In genomic region chr8:127230233-127230595, GRCm38 (mm10) we compare ENCODE assay signal across 18 mouse cellular contexts.
DNase-seq lines count a peak whose midpoint lies in the region; ATAC-seq and TF ChIP-seq lines count a peak whose summit lies in the region.
"Had no signal": no experiment of that assay in that cellular context is flagged by ENCODE, and none has a peak within 500 bp of the region (broad histone marks: within the 10 kb centered on the region; RNA-seq: fewer than 3 reads in every experiment).

No protein-coding gene starts in this region.

- 71% methylated on average over 8 of the region's 8 CpGs for WGBS in hindbrain, embryonic 11.5 days
- 80% methylated on average over 8 of the region's 8 CpGs for WGBS in hindbrain, embryonic 10.5 days
- 62% methylated on average over 8 of the region's 8 CpGs for WGBS in liver, embryonic 16.5 days (ENCODE audit: insufficient replicate concordance)
- 62% methylated on average over 8 of the region's 8 CpGs for WGBS in liver, postnatal 0 days (ENCODE audit: insufficient replicate concordance)
- 38% methylated on average over 8 of the region's 8 CpGs for WGBS in hindbrain, embryonic 15.5 days
- 46% methylated on average over 8 of the region's 8 CpGs for WGBS in midbrain, postnatal 0 days

- DNase-seq in hindbrain, embryonic 11.5 days (ENCODE audit: low spot score), result peak; percentile 22
- no peak for DNase-seq in hindbrain, embryonic 10.5 days (ENCODE audit: low spot score)
- DNase-seq in liver, postnatal 0 days, result no peak
- DNase-seq in midbrain, postnatal 0 days (ENCODE audit: low spot score), result peak; percentile 37
- no peak for DNase-seq in frontal cortex, postnatal 36 days (ENCODE audit: low spot score in 2 of 2)
- no peak for DNase-seq in natural killer cell, adult 2 months (ENCODE audit: low spot score in 2 of 2)
- DNase-seq: B cell, adult 2 months; cerebellum, adult 2 months; cerebellum, postnatal 36 days; gastrocnemius, postnatal 36 days; kidney, adult 18-20 months; lung, postnatal 10 days; right cerebral cortex, postnatal 25 days had no signal

- H3K27ac ChIP-seq in hindbrain, embryonic 11.5 days (ENCODE audit: low read depth, low read length), result no peak overlapping the region
- no peak overlapping the region for H3K27ac ChIP-seq in hindbrain, embryonic 10.5 days
- H3K27ac ChIP-seq in liver, embryonic 16.5 days (ENCODE audit: low read length), result no peak overlapping the region
- no peak overlapping the region for H3K27ac ChIP-seq in liver, postnatal 0 days (ENCODE audit: low read depth)
- peak overlapping the region; percentile 27 for H3K27ac ChIP-seq in hindbrain, embryonic 15.5 days (replicated peaks)
- no peak overlapping the region for H3K27ac ChIP-seq in midbrain, postnatal 0 days (ENCODE audit: low read depth, low read length)
- H3K27ac ChIP-seq: limb, embryonic 13.5 days; liver, embryonic 15.5 days had no signal

- H3K4me1 ChIP-seq in hindbrain, embryonic 11.5 days (replicated peaks; ENCODE audit: control insufficient read depth, insufficient read depth, low read length), result no peaks in the 10 kb centered on the region
- peaks cover 16% of the 10 kb centered on the region for H3K4me1 ChIP-seq in hindbrain, embryonic 10.5 days (replicated peaks)
- no peaks in the 10 kb centered on the region for H3K4me1 ChIP-seq in liver, embryonic 16.5 days (ENCODE audit: control insufficient read depth, low read depth, low read length)
- H3K4me1 ChIP-seq in liver, postnatal 0 days (ENCODE audit: insufficient read depth), result peaks cover 3% of the 10 kb centered on the region; the same call in 1 of the 2 replicates
- H3K4me1 ChIP-seq in hindbrain, embryonic 15.5 days (replicated peaks), result peaks cover 31% of the 10 kb centered on the region
- H3K4me1 ChIP-seq in midbrain, postnatal 0 days (ENCODE audit: insufficient read depth, low read length), result peaks cover 6% of the 10 kb centered on the region; the same call in 1 of the 2 replicates

- H3K4me2 ChIP-seq in hindbrain, embryonic 11.5 days (replicated peaks; ENCODE audit: low read depth, low read length), result no peak overlapping the region
- H3K4me2 ChIP-seq in liver, embryonic 16.5 days (ENCODE audit: low read depth, low read length), result peak overlapping the region; percentile 18; the same call in 1 of the 2 replicates
- no peak overlapping the region for H3K4me2 ChIP-seq in liver, postnatal 0 days (ENCODE audit: low read depth, low read length)
- H3K4me2 ChIP-seq in hindbrain, embryonic 15.5 days, result no peak overlapping the region; the same call in 1 of the 2 replicates
- H3K4me2 ChIP-seq in midbrain, postnatal 0 days (ENCODE audit: low read depth, low read length, poor library complexity, severe bottlenecking), result no peak overlapping the region
- H3K4me2 ChIP-seq: limb, embryonic 13.5 days; liver, embryonic 15.5 days had no signal

- no peaks in the 10 kb centered on the region for H3K36me3 ChIP-seq in hindbrain, embryonic 11.5 days (ENCODE audit: control insufficient read depth, insufficient read depth, low read length)
- no peaks in the 10 kb centered on the region for H3K36me3 ChIP-seq in hindbrain, embryonic 10.5 days
- H3K36me3 ChIP-seq in liver, embryonic 16.5 days (ENCODE audit: control insufficient read depth, insufficient read depth), result no peaks in the 10 kb centered on the region
- no peaks in the 10 kb centered on the region for H3K36me3 ChIP-seq in liver, postnatal 0 days (replicated peaks; ENCODE audit: insufficient read depth, low read length)
- no peaks in the 10 kb centered on the region for H3K36me3 ChIP-seq in hindbrain, embryonic 15.5 days
- H3K36me3 ChIP-seq in midbrain, postnatal 0 days (ENCODE audit: insufficient read depth, low read length), result no peaks in the 10 kb centered on the region
- H3K36me3 ChIP-seq: limb, embryonic 13.5 days; liver, embryonic 15.5 days had no signal

- no peak for TF ChIP-seq EP300 in liver, postnatal 0 days (IDR thresholded peaks at IDR 0.05; ENCODE audit: low read depth)

- no peak overlapping the region for H3K4me3 ChIP-seq in hindbrain, embryonic 11.5 days (ENCODE audit: low read depth, low read length)
- no peak overlapping the region for H3K4me3 ChIP-seq in hindbrain, embryonic 10.5 days
- H3K4me3 ChIP-seq in liver, embryonic 16.5 days (ENCODE audit: low read depth, low read length), result no peak overlapping the region
- no peak overlapping the region for H3K4me3 ChIP-seq in liver, postnatal 0 days (ENCODE audit: low read depth, low read length)
- no peak overlapping the region for H3K4me3 ChIP-seq in hindbrain, embryonic 15.5 days
- H3K4me3 ChIP-seq in midbrain, postnatal 0 days (ENCODE audit: low read depth, low read length), result no peak overlapping the region
- H3K4me3 ChIP-seq: forebrain, embryonic 10.5 days; limb, embryonic 13.5 days; liver, embryonic 15.5 days had no signal

- H3K9me3 ChIP-seq in hindbrain, embryonic 11.5 days (ENCODE audit: control insufficient read depth, low read length), result no peaks in the 10 kb centered on the region
- H3K9me3 ChIP-seq in hindbrain, embryonic 10.5 days, result no peaks in the 10 kb centered on the region
- H3K9me3 ChIP-seq in liver, embryonic 16.5 days (replicated peaks; ENCODE audit: control insufficient read depth, low read length), result no peaks in the 10 kb centered on the region
- no peaks in the 10 kb centered on the region for H3K9me3 ChIP-seq in liver, postnatal 0 days (ENCODE audit: low read length)
- H3K9me3 ChIP-seq in hindbrain, embryonic 15.5 days, result no peaks in the 10 kb centered on the region
- H3K9me3 ChIP-seq in midbrain, postnatal 0 days (ENCODE audit: low read length), result no peaks in the 10 kb centered on the region
- H3K9me3 ChIP-seq: forebrain, embryonic 10.5 days; limb, embryonic 13.5 days; liver, embryonic 15.5 days had no signal

- H3K9ac ChIP-seq in hindbrain, embryonic 11.5 days (ENCODE audit: low read depth, low read length), result no peak overlapping the region
- H3K9ac ChIP-seq in liver, embryonic 16.5 days (ENCODE audit: low read depth, low read length), result no peak overlapping the region
- no peak overlapping the region for H3K9ac ChIP-seq in liver, postnatal 0 days (replicated peaks)
- no peak overlapping the region for H3K9ac ChIP-seq in hindbrain, embryonic 15.5 days
- H3K9ac ChIP-seq in midbrain, postnatal 0 days (replicated peaks; ENCODE audit: low read length, poor library complexity, severe bottlenecking), result no peak overlapping the region
- H3K9ac ChIP-seq: limb, embryonic 13.5 days; liver, embryonic 15.5 days had no signal

- no peak for TF ChIP-seq CTCF in liver, postnatal 0 days (IDR thresholded peaks at IDR 0.05; ENCODE audit: low read depth)
- no peak for TF ChIP-seq CTCF in midbrain, postnatal 0 days (IDR thresholded peaks at IDR 0.05)

- no peaks in the 10 kb centered on the region for H3K27me3 ChIP-seq in hindbrain, embryonic 11.5 days (ENCODE audit: control insufficient read depth, insufficient read depth, low read length)
- H3K27me3 ChIP-seq in hindbrain, embryonic 10.5 days (ENCODE audit: insufficient read depth, poor library complexity, severe bottlenecking), result no peaks in the 10 kb centered on the region
- no peaks in the 10 kb centered on the region for H3K27me3 ChIP-seq in liver, embryonic 16.5 days (ENCODE audit: control insufficient read depth, insufficient read depth, low read depth, low read length)
- H3K27me3 ChIP-seq in liver, postnatal 0 days (ENCODE audit: insufficient read depth, low read length), result no peaks in the 10 kb centered on the region
- H3K27me3 ChIP-seq in hindbrain, embryonic 15.5 days, result no peaks in the 10 kb centered on the region
- H3K27me3 ChIP-seq in midbrain, postnatal 0 days (ENCODE audit: insufficient read depth, low read length), result no peaks in the 10 kb centered on the region
- H3K27me3 ChIP-seq: limb, embryonic 13.5 days; liver, embryonic 15.5 days had no signal

- no peak for ATAC-seq in hindbrain, embryonic 11.5 days (ENCODE audit: low FRiP score)
- no peak for ATAC-seq in liver, embryonic 16.5 days (ENCODE audit: low read depth)
- ATAC-seq in liver, postnatal 0 days, result no peak
- ATAC-seq in hindbrain, embryonic 15.5 days (ENCODE audit: low FRiP score, low read depth), result no peak
- no peak for ATAC-seq in midbrain, postnatal 0 days (ENCODE audit: low FRiP score)

Comparison
In these comparisons a context has a peak if more than half of its experiments do, and no peak if none do; other contexts are left out.
1. DNase-seq: peak in hindbrain, embryonic 11.5 days (single experiment) and midbrain, postnatal 0 days (single experiment); none in hindbrain, embryonic 10.5 days (single experiment), liver, postnatal 0 days (single experiment), frontal cortex, postnatal 36 days (0 of 2) and natural killer cell, adult 2 months (0 of 2).